Mouse (Mus musculus) liver, adult 2 months (tissue): ENCODE measurements around the gene Cog6.

Experiments used
- CTCF ChIP-seq: fragments of 200-500 bp; IDR thresholded peaks from 2 replicates; pipeline ENCODE4 v1.5.1; 2011; ENCODE audit warnings: low read depth, low read length, control low read depth
- POLR2A ChIP-seq: fragments of 200-500 bp; IDR thresholded peaks from 2 replicates; pipeline ENCODE4 v1.6.1; 2011; ENCODE audit warnings: low read length, control low read depth; ENCODE audit not compliant: insufficient read depth; ENCODE audit errors: extremely low read depth

DNA sequence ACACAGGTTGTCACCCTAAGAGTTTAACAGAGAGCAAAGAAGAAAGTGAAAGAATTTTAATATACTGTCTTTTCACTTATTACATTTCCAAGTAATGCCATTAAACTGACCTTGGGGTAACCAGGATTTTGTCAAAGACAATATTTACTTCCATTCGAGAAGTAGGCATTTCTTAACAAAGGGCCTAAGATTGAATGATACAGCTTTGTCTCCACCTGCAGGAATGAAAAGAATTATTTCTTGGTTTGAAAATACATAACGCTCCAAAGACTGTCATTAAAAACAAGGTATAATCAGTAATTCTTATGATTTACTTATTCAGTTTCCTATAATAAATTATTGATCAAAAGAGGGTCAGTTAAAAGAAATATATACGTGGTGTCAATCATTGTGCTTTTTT lies 55.4 kb downstream of the Cog6 start:
- TF ChIP-seq POLR2A: no peak
- no peak for TF ChIP-seq CTCF
